Mouse (Mus musculus): ENCODE results near the gene Gm49450.
A peak's percentile ranks its signal among the peaks of the same experiment; 100 is the strongest.
"Not testable (repeated sequence)": the region's sequence is repeated elsewhere in the genome, so short reads cannot be mapped to it uniquely, and the experiment has no call there.

The Gm49450 gene

DNA sequence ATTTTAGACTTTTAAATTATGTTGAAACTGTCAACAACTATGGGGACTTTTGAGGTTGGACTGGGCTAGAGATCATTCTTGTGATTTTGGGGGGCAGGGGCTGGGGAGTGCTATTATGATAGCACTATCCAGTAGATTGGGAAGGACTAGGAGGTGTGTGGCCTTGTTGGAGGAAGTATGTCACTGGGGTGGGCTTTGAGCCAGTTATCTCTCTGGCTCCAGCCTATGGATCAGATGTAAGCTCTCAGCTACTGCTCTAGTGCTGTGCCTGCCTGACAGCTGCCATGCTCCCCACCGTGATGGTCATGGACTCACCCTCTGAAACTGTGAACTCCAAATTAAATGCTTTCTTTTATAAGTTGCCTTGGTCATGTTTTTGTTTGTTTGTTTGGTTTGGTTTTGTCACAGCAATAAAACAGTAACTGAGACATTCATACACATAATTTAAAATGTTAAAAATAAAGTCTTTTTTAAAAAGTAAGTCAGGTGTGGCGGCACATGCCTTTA lies 30.3 kb downstream of the Gm49450 start:
- DNase-seq, result no peak

DNA sequence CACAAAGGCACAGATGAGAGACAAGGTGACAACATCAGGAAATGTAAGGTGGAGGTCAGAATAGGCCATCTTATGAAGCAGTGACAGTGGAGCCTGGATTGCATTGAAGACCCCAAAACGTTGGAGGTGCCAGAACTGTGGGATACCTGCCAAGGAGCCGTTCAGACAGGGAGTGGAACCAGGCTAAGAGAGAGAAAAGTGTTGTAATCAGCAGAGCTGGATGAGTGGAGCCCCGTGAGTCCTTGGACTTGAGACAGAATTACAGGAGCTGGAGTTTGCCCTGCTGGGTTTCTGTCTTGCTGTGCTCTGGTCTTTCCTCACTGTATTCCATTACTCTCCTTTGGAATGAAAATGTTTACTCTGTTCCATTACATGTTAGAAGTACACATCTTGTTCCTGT lies 30.8 kb downstream of the Gm49450 start:
- DNase-seq, result no peak

DNA sequence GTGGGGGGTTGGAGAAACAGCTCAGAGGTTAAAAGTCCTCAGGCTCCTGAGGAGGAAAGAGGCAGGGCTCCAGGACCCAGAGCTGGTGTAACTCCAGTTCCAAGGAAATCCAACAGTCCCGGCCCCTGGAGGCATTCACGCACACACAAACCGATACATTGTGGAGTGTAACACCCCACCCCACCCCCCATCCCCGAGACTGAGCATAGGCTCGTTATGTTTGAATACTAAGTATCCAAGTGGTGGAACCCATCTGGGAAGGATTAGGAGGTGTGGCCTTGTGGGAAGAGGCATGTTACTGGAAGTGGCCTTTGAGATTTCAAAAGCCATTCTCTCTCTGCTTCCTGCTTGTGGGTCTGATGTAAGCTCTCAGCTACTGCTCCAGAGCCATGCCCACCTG lies 31.8 kb downstream of the Gm49450 start:
- DNase-seq, result no peak

DNA sequence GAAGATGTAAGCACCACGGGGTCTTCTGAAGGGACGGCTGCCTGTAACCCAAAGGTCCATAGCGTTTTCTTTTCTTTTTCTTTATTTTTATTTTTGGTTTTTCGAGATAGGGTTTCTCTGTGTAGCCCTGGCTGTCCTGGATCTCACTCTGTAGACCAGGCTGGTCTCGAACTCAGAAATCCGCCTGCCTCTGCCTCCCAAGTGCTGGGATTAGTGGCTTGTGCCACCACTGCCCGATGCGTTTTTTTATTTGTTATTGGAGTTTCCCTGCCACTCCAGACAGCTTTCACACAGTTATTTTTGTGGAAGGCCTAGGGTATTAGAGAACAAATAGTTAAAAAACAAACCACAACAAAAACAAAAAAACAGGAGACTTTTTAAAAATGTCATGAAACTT lies 34.9 kb downstream of the Gm49450 start:
- not testable (repeated sequence) for DNase-seq

DNA sequence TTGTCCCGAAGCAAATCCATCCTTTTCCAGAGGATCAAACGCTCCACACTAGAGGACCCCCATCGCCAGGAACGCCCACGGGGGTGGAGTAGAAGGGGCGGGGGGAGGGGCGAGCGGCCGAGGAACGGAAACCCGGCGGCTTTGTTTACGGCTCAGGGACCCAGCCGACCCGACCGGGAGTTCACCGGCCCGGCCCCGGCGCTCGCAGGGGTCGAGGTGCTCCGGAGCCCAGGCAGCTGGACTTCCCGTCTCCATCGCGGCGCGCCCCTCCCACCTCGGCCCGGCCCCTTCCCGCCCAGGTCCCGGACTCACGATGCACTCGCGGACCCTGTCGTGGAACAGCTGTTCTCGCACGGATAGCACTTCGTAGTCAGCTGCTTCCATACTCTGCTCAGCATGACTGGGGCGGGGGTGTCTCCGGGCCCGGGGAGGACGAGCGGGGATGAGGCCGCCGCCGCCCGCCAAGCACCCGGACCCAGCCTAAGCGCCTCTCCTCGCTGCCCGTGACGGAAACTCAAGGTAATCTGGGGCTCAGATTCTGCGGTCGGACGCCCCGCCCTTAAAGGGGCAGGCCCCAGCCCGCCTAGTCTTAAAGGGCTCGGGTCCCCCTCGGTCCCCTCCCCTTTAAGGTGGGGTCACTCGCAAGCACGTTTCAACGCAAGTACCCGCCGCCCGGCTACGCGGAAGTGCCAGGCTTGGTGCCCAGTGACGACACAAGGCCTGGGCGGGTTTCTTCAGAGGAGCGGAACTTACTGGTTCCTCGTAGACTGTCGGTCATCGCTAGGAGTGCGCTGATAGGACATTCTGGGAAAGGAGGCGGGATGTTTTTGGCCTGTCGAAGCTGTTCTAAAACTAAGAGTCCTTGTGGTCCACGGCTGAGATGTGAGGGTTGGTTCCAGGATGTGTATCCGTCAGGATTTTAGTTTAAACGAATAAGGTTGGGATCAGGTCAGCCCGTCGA lies 35.5 kb downstream of the Gm49450 start, which contains the start of gene Lmbr1l:
Lmbr1l (minus strand) TSS at position 694 of the 961 bp plus-strand sequence.
- DNase-seq, result peak; percentile 99

DNA sequence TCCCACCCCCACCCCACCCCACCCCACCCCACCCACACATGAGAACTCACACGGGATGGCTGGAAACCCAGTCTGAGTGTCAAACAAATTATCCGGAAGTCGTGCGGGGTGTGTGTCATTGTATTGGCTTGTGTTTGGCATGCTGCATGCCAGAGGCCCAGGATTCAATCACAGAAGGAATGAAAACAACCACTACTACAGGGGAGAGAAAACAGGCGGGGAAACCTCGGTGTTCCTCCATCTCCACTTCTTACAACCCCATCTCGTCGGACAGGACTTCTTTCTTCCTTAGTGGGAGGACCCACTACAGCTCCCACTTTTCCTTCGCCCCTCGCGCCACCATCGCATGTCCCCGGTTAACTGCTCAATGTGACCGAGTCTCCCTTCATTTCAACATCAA lies 36.3 kb downstream of the Gm49450 start:
- no peak for DNase-seq

DNA sequence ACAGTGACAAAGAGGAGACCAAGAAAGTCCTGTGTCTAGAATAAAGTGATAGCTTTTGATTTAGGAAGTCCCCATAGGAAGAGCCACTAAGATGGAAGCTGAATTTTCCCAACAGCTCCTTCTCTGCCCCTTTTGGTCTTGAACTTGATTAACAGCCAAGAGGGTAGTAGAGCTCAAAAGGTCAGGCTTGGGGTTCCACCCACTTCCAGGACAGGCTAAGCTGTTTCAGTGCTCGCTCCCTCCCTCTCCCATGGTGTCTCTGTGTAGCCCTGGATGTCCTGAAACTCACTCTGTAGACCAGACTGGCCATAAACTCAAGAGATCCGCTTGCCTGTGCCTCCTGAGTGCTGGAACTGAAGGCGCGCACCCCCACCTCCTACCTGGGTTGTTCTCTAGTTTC lies 37.3 kb downstream of the Gm49450 start:
- no peak for DNase-seq

DNA sequence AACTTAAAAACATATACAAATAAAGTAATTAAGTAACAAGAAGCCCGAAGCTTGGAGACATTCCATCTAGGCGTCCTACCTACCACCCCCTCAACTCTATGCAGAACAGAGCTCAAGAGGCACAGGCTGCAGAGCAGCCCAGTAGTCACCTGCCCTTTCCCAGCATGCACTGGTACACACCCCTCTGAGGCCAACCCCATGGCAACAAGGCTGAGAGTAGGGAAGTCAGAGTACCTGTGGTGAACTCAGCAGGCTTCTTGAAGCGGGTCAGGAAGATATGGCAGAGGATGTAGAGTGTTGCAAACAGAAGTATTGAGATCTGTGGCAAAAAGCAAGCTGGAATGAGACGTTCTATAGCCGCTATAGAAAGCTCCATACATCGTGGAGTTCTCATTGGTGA lies 38.4 kb downstream of the Gm49450 start:
- DNase-seq, result no peak

DNA sequence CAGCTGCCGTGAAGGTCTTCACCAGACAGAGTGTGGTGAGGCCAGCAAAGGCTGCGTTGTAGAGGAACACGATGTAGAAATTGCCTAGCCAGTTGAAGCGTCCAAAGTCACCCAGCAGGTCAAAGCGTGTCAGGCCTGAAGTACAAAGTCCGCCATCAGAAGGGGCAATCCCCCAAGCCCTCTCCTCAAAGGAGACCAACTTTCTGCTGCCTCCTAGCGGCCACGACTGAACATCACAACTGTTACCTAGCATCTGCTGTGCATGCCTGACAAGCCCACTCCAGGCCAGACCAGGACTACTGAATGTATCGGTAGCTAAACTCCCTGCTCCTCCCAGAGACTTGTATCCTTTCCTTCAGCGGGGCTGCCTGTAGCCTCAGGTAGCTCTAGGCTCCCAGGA lies 48.7 kb downstream of the Gm49450 start:
- peak; percentile 68 to 72 for DNase-seq

DNA sequence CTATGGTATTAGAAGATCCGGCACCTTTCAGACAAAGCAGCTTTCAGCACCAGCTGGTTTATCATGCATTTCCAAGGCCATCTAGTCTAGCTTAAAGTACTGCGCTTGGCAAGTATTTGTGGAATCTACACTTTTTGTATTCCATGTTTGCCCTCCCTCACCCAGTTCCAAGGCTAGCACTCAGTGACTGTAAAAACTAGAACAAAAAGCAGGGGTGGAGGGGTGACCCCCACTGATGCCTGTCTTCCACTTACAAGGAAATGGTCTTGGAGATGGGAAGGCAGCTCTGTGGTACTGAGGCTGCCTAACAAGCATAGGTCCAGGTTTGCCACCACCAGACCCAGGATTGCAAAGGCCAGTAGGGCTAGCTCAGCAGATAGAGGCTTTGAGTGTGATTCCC lies 50.8 kb downstream of the Gm49450 start:
- no peak for DNase-seq

DNA sequence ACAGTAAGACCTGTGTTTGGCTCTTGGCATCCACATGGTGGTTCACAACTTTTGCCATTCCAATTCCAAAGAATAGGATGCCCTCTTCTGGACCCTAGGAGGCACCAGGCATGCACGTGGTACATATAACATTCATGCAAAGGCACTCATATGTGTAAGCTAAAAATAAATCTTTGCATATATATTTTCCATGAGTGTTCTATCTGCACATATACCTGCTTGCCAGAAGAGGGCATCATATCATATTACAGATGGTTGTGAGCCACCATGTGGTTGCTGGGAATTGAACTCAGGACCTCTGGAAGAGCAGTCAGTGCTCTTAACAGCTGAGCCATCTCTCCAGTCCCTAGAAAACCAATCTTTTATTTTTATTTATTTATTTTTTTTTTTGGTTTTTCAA lies 51.8 kb downstream of the Gm49450 start:
- no peak for DNase-seq

DNA sequence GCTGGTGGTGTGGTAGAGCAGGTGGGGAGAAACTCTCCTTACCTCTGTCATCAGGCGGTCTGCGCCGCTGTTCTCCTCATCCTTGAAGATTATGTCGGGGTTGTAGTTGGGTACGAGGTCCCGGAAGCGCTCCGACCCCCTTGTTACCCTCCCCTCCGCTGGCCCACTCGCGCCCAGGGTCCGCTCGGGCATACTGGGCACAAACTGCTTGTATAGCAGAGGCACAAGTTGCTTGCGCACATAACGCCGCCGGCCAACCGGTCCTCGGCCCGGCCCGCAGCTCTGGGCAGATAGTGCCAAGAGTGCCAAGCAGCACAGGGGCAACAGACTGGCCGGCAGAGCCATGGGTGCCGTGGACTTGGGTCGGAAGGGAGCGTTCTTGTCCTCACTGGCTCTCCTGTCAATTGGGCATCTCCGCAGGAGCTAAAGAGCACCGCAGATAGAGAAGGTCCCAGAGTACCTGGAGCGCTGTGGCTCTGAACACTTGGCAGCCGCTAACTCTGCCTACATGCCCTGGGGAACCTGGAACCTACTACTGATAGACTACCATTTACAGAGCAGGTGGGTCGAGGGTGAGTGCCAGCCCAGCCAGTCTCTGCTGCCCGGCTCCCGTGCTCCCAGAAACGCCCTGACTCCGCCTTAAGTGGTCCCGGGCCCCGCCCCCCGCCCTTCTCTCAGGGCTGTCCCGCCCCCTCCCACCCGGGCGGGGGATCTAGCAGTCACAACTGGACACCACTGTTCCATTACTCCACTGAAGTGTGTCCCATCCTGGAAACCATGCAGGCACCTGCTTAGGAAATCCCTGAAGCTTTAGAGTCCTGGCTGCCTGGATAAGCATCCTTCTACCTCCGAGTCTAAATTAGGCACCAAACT lies 55.2 kb downstream of the Gm49450 start, which contains the start of gene Dhh:
Dhh (minus strand) TSS at position 613 of the 873 bp plus-strand sequence.
- peak; percentile 58 to 73 for DNase-seq

DNA sequence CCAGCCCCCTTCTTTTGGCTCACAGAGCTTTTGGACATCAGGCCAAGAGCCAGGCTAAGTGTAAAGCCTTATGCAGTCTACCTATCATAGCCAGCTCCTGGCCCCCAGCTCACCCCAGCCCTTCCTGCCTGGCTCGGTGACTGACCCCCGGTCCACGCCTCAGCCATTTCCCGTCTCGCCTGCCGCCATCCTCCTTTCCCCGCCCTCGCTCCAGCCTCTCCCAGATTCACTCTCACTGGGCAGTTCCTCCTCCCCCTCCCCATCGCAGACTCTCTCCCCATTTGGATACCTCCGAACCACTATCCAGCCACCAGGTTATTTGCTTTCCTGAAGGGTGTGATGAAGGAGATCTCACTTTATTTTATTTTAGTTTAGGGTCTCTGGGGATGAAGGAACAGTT lies 55.9 kb downstream of the Gm49450 start:
- DNase-seq, result peak; percentile 55 to 69

DNA sequence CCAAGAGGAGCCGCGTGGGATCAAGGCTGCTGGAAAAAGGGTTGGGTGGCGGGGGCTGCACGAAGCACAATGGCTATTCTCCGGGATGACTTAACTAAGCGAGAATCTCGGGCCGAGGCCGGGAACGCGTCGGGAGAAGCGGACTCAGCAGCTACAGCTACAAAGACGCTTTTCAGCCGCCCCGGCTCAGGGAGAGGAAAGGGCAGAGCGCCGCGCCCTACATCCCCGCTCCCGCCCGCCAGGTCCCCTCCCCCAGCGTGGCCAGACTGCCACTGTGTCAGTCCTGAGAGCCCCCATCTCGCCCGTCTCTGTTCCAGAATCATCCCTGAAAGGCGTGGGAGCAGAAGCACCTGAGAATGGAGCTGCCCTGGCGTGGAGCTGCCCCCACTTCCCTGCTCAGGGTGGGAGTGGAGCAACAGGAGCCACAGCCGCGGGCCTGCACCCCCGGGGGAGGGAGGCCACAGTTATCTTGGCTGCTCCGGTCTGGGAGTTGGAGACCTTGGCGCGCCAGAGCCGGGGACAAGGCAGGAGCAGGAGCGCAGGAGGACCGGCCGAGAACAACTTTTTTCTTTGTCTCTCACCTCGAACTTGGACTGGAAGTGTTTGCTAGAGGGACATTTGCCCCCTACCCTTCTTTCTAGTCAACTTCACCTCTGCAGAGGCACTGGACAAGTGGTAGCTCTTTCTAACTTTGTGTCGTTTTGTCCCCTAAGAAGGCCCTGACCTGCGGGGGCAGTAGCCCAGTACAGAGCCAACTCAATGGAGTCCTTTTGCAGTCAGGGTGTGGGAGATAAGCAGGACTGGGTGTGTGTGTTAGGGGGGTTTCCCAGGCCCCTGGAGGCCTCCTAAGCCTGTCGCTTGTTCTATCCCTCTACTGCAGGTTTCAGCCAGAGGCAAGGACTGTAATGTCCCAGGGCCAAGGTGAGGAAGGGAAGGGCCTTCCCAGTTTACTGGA lies 57.4 kb downstream of the Gm49450 start:
- peak; percentile 62 to 75 for DNase-seq

DNA sequence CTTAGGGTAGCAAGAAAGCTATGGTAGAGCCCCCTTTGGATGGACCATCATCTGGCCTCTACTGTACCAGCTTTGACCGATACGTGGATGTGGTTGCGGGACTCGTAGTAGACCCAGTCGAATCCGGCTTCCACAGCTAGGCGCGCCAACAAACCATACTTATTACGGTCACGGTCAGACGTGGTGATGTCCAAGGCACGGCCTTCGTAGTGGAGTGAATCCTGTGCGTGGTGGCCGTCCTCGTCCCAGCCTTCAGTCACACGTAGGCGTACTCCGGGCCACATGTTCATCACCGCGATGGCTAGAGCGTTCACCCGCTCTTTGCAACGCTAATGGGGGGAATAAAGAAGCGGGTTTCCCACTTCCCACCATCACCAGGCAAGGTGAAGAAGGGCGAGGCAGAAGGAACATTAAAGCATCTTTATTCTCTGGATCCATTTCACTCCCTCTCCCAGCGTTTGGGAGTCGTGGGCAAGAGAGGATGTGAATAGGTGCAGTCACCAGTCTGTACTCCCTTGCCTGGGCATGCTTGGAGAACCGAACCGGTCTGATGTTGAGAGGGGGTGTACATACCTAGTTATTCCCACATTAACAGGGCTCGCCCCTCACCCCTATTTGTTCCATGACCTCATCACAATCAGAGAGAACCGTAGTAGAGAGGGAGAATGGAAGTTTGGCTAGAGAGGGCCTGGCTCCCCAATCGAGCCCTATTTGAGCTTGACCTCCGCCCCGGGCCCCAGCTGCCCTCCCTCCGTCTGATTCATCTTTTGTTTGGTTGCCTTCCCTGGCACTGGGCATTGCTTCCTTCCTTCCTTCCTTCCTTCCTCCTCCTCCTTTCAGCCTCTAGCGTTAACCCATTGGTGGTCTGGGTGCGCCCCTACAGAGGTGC lies 58.4 kb downstream of the Gm49450 start:
- peak in 1 of 2 experiments; percentile 24 for DNase-seq

DNA sequence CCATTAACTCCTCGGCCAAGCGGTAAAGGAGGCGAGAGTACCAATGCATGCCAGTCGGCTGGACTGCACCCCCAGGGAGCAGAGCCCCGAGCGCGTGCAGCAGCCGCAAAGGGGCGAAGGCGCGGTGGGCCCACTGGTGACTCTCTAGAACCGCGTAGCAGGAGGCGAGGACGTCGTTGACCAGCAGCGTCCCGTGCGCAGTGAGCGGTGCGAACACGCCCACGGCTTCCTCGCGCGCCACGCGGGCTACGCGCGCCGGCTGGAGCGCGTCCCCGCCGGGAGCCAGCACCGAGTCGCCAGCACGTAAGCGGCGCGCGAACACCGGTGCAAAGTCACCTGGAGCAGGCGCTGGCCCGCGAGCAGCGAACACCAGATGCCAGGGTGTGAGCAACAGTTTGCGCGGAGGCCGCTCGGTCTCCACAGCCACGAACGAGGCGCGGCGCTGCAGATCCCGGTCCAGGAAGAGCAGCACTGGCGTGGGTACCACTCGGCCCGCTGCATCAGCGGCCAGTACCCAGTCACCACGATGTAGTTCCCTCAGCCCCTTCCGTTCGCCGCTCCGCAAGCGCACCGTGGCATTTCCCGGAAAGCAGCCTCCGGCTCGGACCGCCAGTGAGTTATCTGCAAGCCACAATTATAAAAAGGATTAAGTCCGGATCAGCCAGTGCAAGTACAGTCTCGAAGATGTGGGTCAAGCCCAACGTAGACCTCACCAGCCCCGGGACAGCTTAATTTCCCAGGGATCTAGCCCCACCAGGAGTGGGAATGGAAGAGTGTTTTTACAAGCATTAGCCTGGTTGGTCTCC lies 59.2 kb downstream of the Gm49450 start, which contains the start of gene Rhebl1:
Rhebl1 (minus strand) TSS at position 601 of the 806 bp plus-strand sequence.
- peak; percentile 57 to 73 for DNase-seq

DNA sequence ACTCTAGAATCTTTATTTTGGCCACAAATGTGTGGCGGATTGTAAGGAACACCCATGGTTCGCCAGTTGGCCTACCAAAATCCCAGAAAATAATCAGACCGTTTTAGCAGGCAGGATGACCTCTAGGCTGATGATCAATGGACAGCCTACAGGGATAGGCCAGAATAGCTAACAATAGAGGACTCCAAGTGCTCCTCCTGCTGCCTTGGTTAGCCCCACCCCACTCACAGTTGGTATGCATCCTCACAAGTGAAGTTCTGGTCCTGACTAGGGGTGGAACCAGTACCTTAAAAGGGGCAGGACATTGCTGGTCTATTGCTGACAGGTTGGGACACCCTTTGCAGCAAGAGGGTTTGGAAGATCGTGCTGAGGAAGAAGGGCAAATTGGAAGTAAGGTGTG lies 60.3 kb downstream of the Gm49450 start:
- no peak for DNase-seq

DNA sequence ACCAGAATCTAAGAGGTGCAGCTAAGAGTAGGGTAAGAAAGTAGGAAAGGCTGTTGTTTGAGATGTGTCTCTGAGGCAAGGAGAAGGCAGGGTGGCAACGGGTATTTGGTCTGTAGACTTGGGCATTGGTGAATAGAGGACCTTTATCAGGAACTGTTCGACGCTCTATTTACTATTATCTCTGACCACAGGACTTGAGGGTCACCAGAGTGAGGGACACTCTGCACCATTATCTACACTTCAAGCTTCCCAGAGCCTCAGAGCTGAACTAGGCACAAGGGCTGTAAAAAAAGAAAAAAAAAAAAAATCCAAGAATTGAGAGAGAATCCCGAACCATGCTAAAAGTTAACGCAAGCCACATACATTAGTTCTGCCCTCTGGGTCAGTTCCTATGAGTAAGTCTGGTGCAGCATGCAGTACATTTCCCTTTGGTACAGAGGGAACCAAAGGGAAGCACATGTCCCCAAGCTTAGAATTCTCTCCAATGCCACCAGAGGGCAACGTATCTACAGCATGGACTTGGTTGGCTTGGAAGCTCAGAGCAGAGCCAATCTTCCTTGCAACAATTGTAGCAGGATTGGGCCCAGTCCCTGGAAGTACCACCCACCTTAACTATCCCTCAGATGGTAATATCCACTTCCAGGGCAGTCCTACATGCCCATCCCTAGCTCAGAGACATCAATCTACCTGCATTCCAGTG lies 61.3 kb downstream of the Gm49450 start:
- peak; percentile 61 to 78 for DNase-seq

DNA sequence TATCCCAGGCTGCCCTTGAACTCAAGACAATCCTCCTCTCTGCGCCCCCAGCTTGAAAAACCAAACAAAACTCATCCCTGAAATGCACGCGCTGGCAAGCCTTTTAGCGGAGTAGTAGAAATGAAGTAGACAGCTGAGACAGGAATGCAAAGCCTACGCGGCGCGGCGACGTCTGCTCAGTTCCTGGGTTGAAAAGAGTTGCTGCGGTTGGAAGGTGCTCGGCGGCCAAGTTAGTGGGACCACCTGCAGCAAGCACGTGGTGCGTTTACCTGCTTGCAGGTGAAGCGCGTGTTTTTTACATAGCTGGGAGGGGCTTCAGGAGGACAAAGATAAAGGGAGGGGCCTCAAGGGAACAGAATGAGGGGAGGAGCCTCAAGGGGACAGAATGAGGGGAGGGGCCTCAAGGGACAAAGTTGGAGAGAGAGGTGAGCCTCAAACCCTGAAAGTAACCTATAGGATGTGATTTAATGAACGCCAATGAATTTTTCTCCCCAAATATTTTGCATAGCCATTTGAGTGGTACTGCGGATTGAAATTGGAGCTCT lies 62.1 kb downstream of the Gm49450 start:
- DNase-seq, result peak in 1 of 2 experiments; percentile 37

All from kidney, postnatal 4 days (tissue).